Mouse (Mus musculus): ENCODE measurements around the gene Sh3d19. TPM values are rescaled to one million over a fixed set of nuclear protein-coding genes. Genes with fewer than 3 reads are reported as not detected.

The Sh3d19 gene
- total and polyA plus RNA-seq, 2 experiments from 2014 or later, result 13.8 to 32.0 TPM

DNA sequence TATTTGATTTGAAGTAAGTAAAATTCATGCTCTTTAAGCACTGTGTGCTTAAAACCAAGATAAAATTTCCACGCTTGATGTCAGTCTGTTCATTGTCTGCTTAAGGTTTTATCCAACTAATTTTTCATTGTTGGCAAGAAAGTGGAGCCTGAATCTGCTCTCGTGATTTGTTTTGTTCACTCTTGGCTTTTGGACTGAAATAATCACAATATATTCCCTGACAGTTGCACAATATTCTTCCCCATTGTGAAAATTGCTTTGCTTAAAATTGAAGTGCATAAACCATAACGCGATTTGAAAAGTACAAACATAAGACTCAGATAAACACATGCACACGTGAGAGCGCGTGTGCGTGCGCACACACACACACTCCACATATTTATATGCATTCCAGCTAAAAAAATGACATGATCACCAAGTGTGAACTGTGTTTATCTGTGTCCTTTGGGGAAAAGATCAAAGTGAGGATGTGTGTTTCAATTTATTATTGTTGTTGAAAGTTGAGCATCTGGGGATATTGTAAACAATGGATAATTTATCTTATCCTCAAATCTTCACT is 67.1 kb downstream of the Sh3d19 start:
- DNase-seq (ENCODE audit: low spot score), result no peak
- H3K4me3 ChIP-seq (ENCODE audit: low read depth, low read length), result no peak overlapping the region
- H3K9ac ChIP-seq (replicated peaks; ENCODE audit: low read length, poor library complexity, severe bottlenecking), result no peak overlapping the region
- WGBS, result 81% methylated on average over 9 of the region's 9 CpGs
- no peak overlapping the region for H3K27ac ChIP-seq (ENCODE audit: low read depth, low read length)
- no peaks in the 10 kb centered on the region for H3K27me3 ChIP-seq (ENCODE audit: insufficient read depth, low read length)
- no peaks in the 10 kb centered on the region for H3K36me3 ChIP-seq (ENCODE audit: insufficient read depth, low read length)
- peaks cover 7% of the 10 kb centered on the region; the same call in 1 of the 2 replicates for H3K4me1 ChIP-seq (ENCODE audit: insufficient read depth, low read length)
- H3K4me2 ChIP-seq (ENCODE audit: low read depth, low read length, poor library complexity, severe bottlenecking), result no peak overlapping the region
- no peak for ATAC-seq (ENCODE audit: low FRiP score)
- H3K9me3 ChIP-seq (ENCODE audit: low read length), result no peaks in the 10 kb centered on the region
- TF ChIP-seq CTCF (IDR thresholded peaks at IDR 0.05), result no peak

DNA sequence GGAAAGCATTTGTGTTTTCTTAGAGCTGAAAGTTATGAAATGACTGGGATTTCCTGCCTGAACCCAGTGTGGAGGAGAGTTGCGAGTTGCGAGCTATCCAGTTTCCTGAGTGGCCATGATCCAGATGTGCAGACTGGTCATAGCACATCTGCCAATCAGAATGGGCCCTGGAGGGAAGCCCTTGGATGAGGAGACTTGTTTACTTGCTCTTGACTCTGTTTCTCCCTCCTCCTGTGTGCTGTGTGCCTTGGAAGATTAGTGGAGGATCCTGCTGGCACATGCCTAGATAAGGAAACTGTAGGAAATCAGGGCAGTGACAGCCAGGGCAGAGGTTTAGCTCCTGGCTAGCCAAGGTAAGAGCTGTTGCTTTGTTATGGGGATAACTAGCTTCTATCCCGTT is 67.7 kb downstream of the Sh3d19 start:
- ATAC-seq (ENCODE audit: low FRiP score) (no peak), DNase-seq (ENCODE audit: low spot score) (no peak)
- Histone ChIP-seq H3K4me1 (ENCODE audit: insufficient read depth, low read length) (peaks cover 7% of the 10 kb centered on the region; the same call in 1 of the 2 replicates), H3K4me2 (ENCODE audit: low read depth, low read length, poor library complexity, severe bottlenecking) (no peak overlapping the region), H3K4me3 (ENCODE audit: low read depth, low read length) (no peak overlapping the region), H3K9me3 (ENCODE audit: low read length) (no peaks in the 10 kb centered on the region), H3K36me3 (ENCODE audit: insufficient read depth, low read length) (no peaks in the 10 kb centered on the region), H3K9ac (replicated peaks; ENCODE audit: low read length, poor library complexity, severe bottlenecking) (no peak overlapping the region), H3K27me3 (ENCODE audit: insufficient read depth, low read length) (no peaks in the 10 kb centered on the region), H3K27ac (ENCODE audit: low read depth, low read length) (no peak overlapping the region)
- 49% methylated on average over 3 of the region's 3 CpGs for WGBS
- no peak for TF ChIP-seq CTCF (IDR thresholded peaks at IDR 0.05)

DNA sequence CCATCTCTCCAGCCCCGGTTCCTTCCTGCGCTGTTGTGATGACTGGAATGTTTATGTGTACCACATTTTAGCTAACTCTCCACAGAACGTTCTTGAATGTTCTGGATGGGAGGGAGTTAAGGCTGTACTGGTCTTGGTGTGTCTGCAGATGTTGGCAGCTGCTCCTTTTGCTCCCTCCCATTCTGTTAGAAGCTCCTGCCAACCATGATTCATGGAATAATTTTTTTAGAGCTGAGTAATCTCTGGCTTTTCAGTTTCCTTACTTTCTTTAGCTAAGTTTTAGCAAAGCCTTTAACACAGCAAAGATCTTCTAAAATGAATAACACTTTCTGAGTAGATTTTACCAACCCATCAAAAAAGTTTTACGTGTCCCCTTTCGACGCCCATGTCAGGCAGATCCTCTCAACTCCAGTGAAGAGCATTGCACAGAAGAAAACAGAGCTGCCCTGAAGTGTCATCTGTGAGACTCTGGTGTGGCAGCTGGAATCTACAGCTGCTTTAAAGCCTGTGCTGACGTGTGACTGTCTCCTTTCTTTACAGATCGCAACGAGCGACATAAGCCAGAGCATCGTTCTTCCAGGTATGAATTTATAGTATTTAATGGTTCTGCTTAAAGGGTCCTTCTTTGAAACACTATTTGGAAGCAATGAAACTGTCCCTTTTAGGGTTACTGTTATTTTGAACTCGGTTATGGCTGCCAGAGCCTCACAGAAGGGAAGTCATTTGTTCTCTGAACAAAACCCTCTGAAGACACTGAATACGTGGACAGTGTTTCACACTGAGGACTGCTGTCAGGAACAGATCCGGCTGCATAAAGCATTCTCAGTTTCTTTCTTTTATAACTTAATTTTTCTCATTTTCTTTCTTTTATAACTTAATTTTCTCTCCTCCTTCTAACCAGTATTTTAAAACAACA is 69.6 kb downstream of the Sh3d19 start:
- H3K4me2 ChIP-seq (ENCODE audit: low read depth, low read length, poor library complexity, severe bottlenecking), result no peak overlapping the region
- H3K9ac ChIP-seq (replicated peaks; ENCODE audit: low read length, poor library complexity, severe bottlenecking), result no peak overlapping the region
- H3K36me3 ChIP-seq (ENCODE audit: insufficient read depth, low read length), result no peaks in the 10 kb centered on the region
- H3K9me3 ChIP-seq (ENCODE audit: low read length), result no peaks in the 10 kb centered on the region
- H3K4me3 ChIP-seq (ENCODE audit: low read depth, low read length), result no peak overlapping the region
- H3K4me1 ChIP-seq (ENCODE audit: insufficient read depth, low read length), result peaks cover 7% of the 10 kb centered on the region; the same call in 1 of the 2 replicates
- TF ChIP-seq CTCF (IDR thresholded peaks at IDR 0.05), result no peak
- H3K27me3 ChIP-seq (ENCODE audit: insufficient read depth, low read length), result no peaks in the 10 kb centered on the region
- no peak overlapping the region for H3K27ac ChIP-seq (ENCODE audit: low read depth, low read length)
- 64% methylated on average over 14 of the region's 14 CpGs for WGBS
- no peak for ATAC-seq (ENCODE audit: low FRiP score)
- DNase-seq (ENCODE audit: low spot score), result no peak

DNA sequence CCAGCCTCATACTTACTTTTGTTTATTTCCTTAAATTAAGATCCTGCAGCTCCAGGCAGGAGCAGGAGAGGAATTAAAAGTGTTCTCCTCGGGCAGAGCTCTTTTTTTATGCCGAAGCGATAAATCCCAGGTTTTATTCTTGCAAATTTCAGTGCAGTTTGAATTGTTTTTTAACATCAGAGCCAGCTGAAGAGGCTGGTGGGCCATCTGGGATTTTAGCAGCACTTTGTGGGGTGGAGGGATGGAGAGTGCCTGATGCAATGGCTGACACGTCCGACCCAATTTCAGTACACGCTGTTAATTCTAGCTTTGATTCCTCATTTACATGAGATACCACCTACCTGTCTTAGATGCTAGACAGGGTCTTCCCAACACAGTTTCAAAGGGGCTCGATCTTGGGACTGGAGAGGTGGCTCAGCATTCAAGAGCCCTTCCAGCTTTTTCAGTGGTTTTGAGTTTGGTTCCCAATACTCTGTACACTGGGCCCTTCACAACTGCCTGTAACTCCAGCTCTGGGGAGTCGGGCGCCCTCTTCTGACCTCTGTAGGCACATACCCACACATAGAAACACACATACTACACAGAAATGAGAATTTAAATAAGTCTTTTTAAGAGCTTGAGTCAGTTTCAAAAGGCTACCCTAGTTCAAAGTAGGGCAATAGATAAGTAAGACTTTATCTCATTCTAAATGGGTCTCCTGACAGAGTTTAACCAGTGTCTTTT is 76.9 kb downstream of the Sh3d19 start:
- H3K4me3 ChIP-seq (ENCODE audit: low read depth, low read length), result no peak overlapping the region
- H3K9me3 ChIP-seq (ENCODE audit: low read length), result no peaks in the 10 kb centered on the region

DNA sequence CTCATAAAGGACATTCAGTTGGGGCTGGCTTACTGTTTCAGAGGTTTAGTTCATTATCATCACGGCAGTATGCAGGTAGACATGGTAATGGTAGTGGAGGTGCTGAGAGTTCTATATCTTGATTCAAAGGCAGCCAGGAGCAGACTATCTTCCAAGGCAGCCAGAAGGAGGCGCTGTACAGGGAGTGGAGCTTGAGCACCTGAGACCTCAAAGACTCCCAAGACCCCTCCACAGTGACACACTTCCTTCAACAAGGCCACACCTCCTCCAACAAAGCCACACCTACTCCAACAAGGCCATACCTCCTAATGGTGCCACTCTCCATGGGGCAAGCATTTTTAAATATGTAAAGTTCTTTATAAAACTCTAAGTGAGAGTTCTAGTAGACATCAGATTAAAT is 78.1 kb downstream of the Sh3d19 start:
- Histone ChIP-seq H3K4me3 (ENCODE audit: low read depth, low read length) (no peak overlapping the region), H3K27me3 (ENCODE audit: insufficient read depth, low read length) (no peaks in the 10 kb centered on the region), H3K9ac (replicated peaks; ENCODE audit: low read length, poor library complexity, severe bottlenecking) (no peak overlapping the region), H3K4me1 (ENCODE audit: insufficient read depth, low read length) (no peaks in the 10 kb centered on the region), H3K27ac (ENCODE audit: low read depth, low read length) (no peak overlapping the region), H3K4me2 (ENCODE audit: low read depth, low read length, poor library complexity, severe bottlenecking) (no peak overlapping the region), H3K9me3 (ENCODE audit: low read length) (no peaks in the 10 kb centered on the region), H3K36me3 (ENCODE audit: insufficient read depth, low read length) (no peaks in the 10 kb centered on the region)
- 80% methylated on average over 2 of the region's 2 CpGs for WGBS
- ATAC-seq (ENCODE audit: low FRiP score) (no peak), DNase-seq (ENCODE audit: low spot score) (no peak)
- TF ChIP-seq CTCF (IDR thresholded peaks at IDR 0.05), result no peak

More for the DNA sequence above, 76.9 kb downstream of the Sh3d19 start:
- no peaks in the 10 kb centered on the region for H3K4me1 ChIP-seq (ENCODE audit: insufficient read depth, low read length)
- DNase-seq (ENCODE audit: low spot score) (no peak), ATAC-seq (ENCODE audit: low FRiP score) (no peak)
- H3K27ac ChIP-seq (ENCODE audit: low read depth, low read length), result no peak overlapping the region
- no peak for TF ChIP-seq CTCF (IDR thresholded peaks at IDR 0.05)
- H3K27me3 ChIP-seq (ENCODE audit: insufficient read depth, low read length), result no peaks in the 10 kb centered on the region
- 90% methylated on average over 9 of the region's 9 CpGs for WGBS
- H3K9ac ChIP-seq (replicated peaks; ENCODE audit: low read length, poor library complexity, severe bottlenecking), result no peak overlapping the region
- H3K4me2 ChIP-seq (ENCODE audit: low read depth, low read length, poor library complexity, severe bottlenecking), result no peak overlapping the region
- no peaks in the 10 kb centered on the region for H3K36me3 ChIP-seq (ENCODE audit: insufficient read depth, low read length)
